Mouse (Mus musculus) testis, postnatal 10 days (tissue): Measurements from ENCODE around the gene Myef2.

Experiments
- DNase-seq: peaks from one replicate; pipeline ENCODE4 v3.0.0; 2021; ENCODE audit warnings: low spot score

The Myef2 gene

GRCm38 (mm10) chr2:125067894-125068293 lies 55.6 kb downstream of the Myef2 start, which contains the start of gene Slc24a5:
Gene Slc24a5, plus strand, starts transcription at chr2:125068124.
- DNase-seq: no peak

- no peak for DNase-seq
These were observed 56.1 kb downstream of the Myef2 start for GRCm38 (mm10) chr2:125067373-125067772.

- DNase-seq: no peak
These were observed 60.5 kb downstream of the Myef2 start for GRCm38 (mm10) chr2:125062944-125063343.

- DNase-seq: no peak
These were observed 62.0 kb downstream of the Myef2 start for GRCm38 (mm10) chr2:125061451-125061850.

- DNase-seq: peak; percentile 70
These were observed 66.1 kb downstream of the Myef2 start for GRCm38 (mm10) chr2:125057250-125057815.

- DNase-seq: no peak
These were observed 68.1 kb downstream of the Myef2 start for GRCm38 (mm10) chr2:125055316-125055903.
